Mouse (Mus musculus) spleen, embryonic (tissue): Measurements from ENCODE around the gene Papss2.

Source experiments
- CTCF ChIA-PET: fragments of 350-600 bp; sonication (Branson Sonifier 250); formaldehyde crosslinking; loops from one replicate; lab custom pipeline; 2022; lab: Charles Lee

Gene Papss2

GRCm38 (mm10) chr19:32702191-32702590 lies 106.6 kb downstream of the Papss2 start:
- CTCF ChIA-PET: no interaction called here

GRCm38 (mm10) chr19:32708996-32709395 lies 113.4 kb downstream of the Papss2 start:
- CTCF ChIA-PET: interaction anchor here (0.7 kb wide), 1 partner anchor 15 kb away, joined by 4 read pairs; no protein-coding TSS in a partner anchor

- CTCF ChIA-PET: interaction anchor here (0.5 to 0.6 kb wide), 2 partner anchors 407 to 1304 kb away, joined by 3 to 10 read pairs; no protein-coding TSS in a partner anchor
Measured at GRCm38 (mm10) chr19:32710288-32710687, 114.7 kb downstream of the Papss2 start.

- CTCF ChIA-PET: interaction anchor here (0.5 kb wide), 1 partner anchor 251 kb away, joined by 10 read pairs; no protein-coding TSS in a partner anchor
Measured at GRCm38 (mm10) chr19:32711761-32712541, 116.4 kb downstream of the Papss2 start.

- CTCF ChIA-PET: interaction anchor here (0.5 kb wide), 1 partner anchor 250 kb away, joined by 10 read pairs; no protein-coding TSS in a partner anchor
Measured at GRCm38 (mm10) chr19:32712588-32713042, 117.0 kb downstream of the Papss2 start.

- CTCF ChIA-PET: no interaction called here
Measured at GRCm38 (mm10) chr19:32713471-32713870, 117.9 kb downstream of the Papss2 start.

- CTCF ChIA-PET: interaction anchor here (0.5 to 1.4 kb wide), 4 partner anchors 397 to 514 kb away, joined by 3 to 5 read pairs (median 3); no protein-coding TSS in a partner anchor
Measured at GRCm38 (mm10) chr19:32715201-32715600, 119.6 kb downstream of the Papss2 start.

- CTCF ChIA-PET: interaction anchor here (0.6 to 1.4 kb wide), 4 partner anchors 507 to 513 kb away, joined by 3 to 5 read pairs (median 3); no protein-coding TSS in a partner anchor
Measured at GRCm38 (mm10) chr19:32715681-32716080, 120.1 kb downstream of the Papss2 start.
